Mouse (Mus musculus) right cerebral cortex, postnatal 10 days (tissue): ENCODE measurements around the gene Srcin1.
A peak's percentile ranks its signal among the peaks of the same experiment; 100 is the strongest.

Experiments used
- DNase-seq, 2 experiments: peaks; one replicate each; pipeline ENCODE4 v3.0.0; 2021; ENCODE audit warnings: low spot score in 2 of 2

The Srcin1 gene

GRCm38 (mm10) chr11:97556569-97557408 lies 19.2 kb downstream of the Srcin1 start:
- peak; percentile 88 to 91 for DNase-seq

- DNase-seq, result no peak
Measured at GRCm38 (mm10) chr11:97555144-97555543, 20.8 kb downstream of the Srcin1 start.

- no peak for DNase-seq
Measured at GRCm38 (mm10) chr11:97552151-97552550, 23.8 kb downstream of the Srcin1 start.

GRCm38 (mm10) chr11:97548757-97549156 lies 27.2 kb downstream of the Srcin1 start:
- DNase-seq, result no peak

GRCm38 (mm10) chr11:97547957-97548706 lies 27.9 kb downstream of the Srcin1 start:
- DNase-seq, result no peak

- DNase-seq, result peak in 1 of 2 experiments; percentile 65
Measured at GRCm38 (mm10) chr11:97546804-97547411, 29.1 kb downstream of the Srcin1 start.

GRCm38 (mm10) chr11:97545808-97546560 lies 30.0 kb downstream of the Srcin1 start:
- DNase-seq, result no peak

- no peak for DNase-seq
Measured at GRCm38 (mm10) chr11:97543883-97544282, 32.1 kb downstream of the Srcin1 start.

- peak; percentile 77 to 85 for DNase-seq
Measured at GRCm38 (mm10) chr11:97543181-97543733, 32.7 kb downstream of the Srcin1 start.

- DNase-seq, result no peak
Measured at GRCm38 (mm10) chr11:97542171-97543150, 33.5 kb downstream of the Srcin1 start.

- DNase-seq, result peak; percentile 86 to 89
Measured at GRCm38 (mm10) chr11:97540604-97541003, 35.4 kb downstream of the Srcin1 start.

GRCm38 (mm10) chr11:97540136-97540535 lies 35.9 kb downstream of the Srcin1 start:
- DNase-seq, result no peak

GRCm38 (mm10) chr11:97539622-97540021 lies 36.4 kb downstream of the Srcin1 start:
- no peak for DNase-seq

GRCm38 (mm10) chr11:97537580-97538089 lies 38.4 kb downstream of the Srcin1 start:
- DNase-seq, result no peak

GRCm38 (mm10) chr11:97536835-97537579 lies 39.0 kb downstream of the Srcin1 start:
- DNase-seq, result no peak

- DNase-seq, result no peak
Measured at GRCm38 (mm10) chr11:97536083-97536747, 39.8 kb downstream of the Srcin1 start.

GRCm38 (mm10) chr11:97535660-97536059 lies 40.3 kb downstream of the Srcin1 start:
- no peak for DNase-seq

GRCm38 (mm10) chr11:97535308-97535630 lies 40.7 kb downstream of the Srcin1 start:
- DNase-seq, result no peak
